Mouse (Mus musculus) cortical plate, adult 2 months (tissue): ENCODE results near the gene Zfp740. TPM values are rescaled to one million over a fixed set of nuclear protein-coding genes. Genes with fewer than 3 reads are reported as not detected.

Experiments
- H3K27ac ChIP-seq: fragments of 200-500 bp; 2 replicates; pipeline ENCODE4 v1.5.1; 2012; ENCODE audit warnings: low read length, control low read depth, inconsistent platforms; ENCODE audit not compliant: insufficient read depth
- H3K4me1 ChIP-seq: fragments of 200-500 bp; 2 replicates; pipeline ENCODE4 v1.6.1; 2011; ENCODE audit warnings: low read length; ENCODE audit not compliant: control insufficient read depth, insufficient read depth
- H3K4me3 ChIP-seq: fragments of 200-500 bp; 2 replicates; pipeline ENCODE4 v1.5.1; 2011; ENCODE audit warnings: mild to moderate bottlenecking, low read length, control low read depth; ENCODE audit not compliant: insufficient read depth
- CTCF ChIP-seq: fragments of 200-500 bp; IDR thresholded peaks from 2 replicates; pipeline ENCODE4 v1.5.1; 2011; ENCODE audit warnings: mild to moderate bottlenecking, control low read depth, low read length; ENCODE audit not compliant: insufficient read depth; ENCODE audit errors: extremely low read depth
- POLR2A ChIP-seq: fragments of 200-500 bp; IDR thresholded peaks from 2 replicates; pipeline ENCODE4 v1.6.1; 2011; ENCODE audit warnings: mild to moderate bottlenecking, low read length, control low read depth; ENCODE audit not compliant: insufficient read depth; ENCODE audit errors: extremely low read depth
- polyA plus RNA-seq: library from polyadenylated mRNA; depleted of rRNA; stranded (reverse); fragments of >200 nt; gene quantifications from 2 replicates; pipeline ENCODE4 v1.2.3, GENCODE M21; 2012

The Zfp740 gene
- polyA plus RNA-seq, 1 experiment = 51.3 TPM

- H3K4me1 ChIP-seq = no peaks in the 10 kb centered on the region
- peak overlapping the region; percentile 53 for H3K27ac ChIP-seq
- TF ChIP-seq POLR2A (peak; percentile 89), CTCF (no peak)
- peak overlapping the region; percentile 49 for H3K4me3 ChIP-seq
Observed at GRCm38 (mm10) chr15:102246866-102247251, 43.8 kb downstream of the Zfp740 start.

- no peaks in the 10 kb centered on the region for H3K4me1 ChIP-seq
- peak overlapping the region; percentile 89 for H3K27ac ChIP-seq
- no peak for TF ChIP-seq CTCF
- TF ChIP-seq POLR2A = no peak
- peak overlapping the region; percentile 49 for H3K4me3 ChIP-seq
Observed at GRCm38 (mm10) chr15:102247252-102248130, 44.4 kb downstream of the Zfp740 start.

- peak overlapping the region; percentile 49; the same call in 1 of the 2 replicates for H3K4me3 ChIP-seq
- TF ChIP-seq CTCF = no peak
- no peak for TF ChIP-seq POLR2A
- no peaks in the 10 kb centered on the region for H3K4me1 ChIP-seq
- H3K27ac ChIP-seq = peak overlapping the region; percentile 29; the same call in 1 of the 2 replicates
Observed at GRCm38 (mm10) chr15:102248131-102248811, 45.2 kb downstream of the Zfp740 start.

GRCm38 (mm10) chr15:102248812-102249191, 45.8 kb downstream of the Zfp740 start:
- Histone ChIP-seq H3K27ac (no peak overlapping the region), H3K4me1 (no peaks in the 10 kb centered on the region), H3K4me3 (no peak overlapping the region)
- no peak for TF ChIP-seq CTCF
- no peak for TF ChIP-seq POLR2A

- no peak for TF ChIP-seq CTCF
- no peak for TF ChIP-seq POLR2A
- Histone ChIP-seq H3K4me1 (no peaks in the 10 kb centered on the region), H3K27ac (no peak overlapping the region), H3K4me3 (no peak overlapping the region)
Observed at GRCm38 (mm10) chr15:102249251-102249691, 46.2 kb downstream of the Zfp740 start.

GRCm38 (mm10) chr15:102249967-102250366, 46.9 kb downstream of the Zfp740 start:
- H3K4me1 ChIP-seq = no peaks in the 10 kb centered on the region
- no peak overlapping the region for H3K4me3 ChIP-seq
- H3K27ac ChIP-seq = peak overlapping the region; percentile 22; the same call in 1 of the 2 replicates
- TF ChIP-seq CTCF = no peak
- TF ChIP-seq POLR2A = no peak

- no peak overlapping the region for H3K4me3 ChIP-seq
- TF ChIP-seq CTCF (no peak), POLR2A (no peak)
- H3K27ac ChIP-seq = no peak overlapping the region
- no peaks in the 10 kb centered on the region for H3K4me1 ChIP-seq
Observed at GRCm38 (mm10) chr15:102250521-102250920, 47.5 kb downstream of the Zfp740 start.

- TF ChIP-seq POLR2A = no peak
- no peak for TF ChIP-seq CTCF
- H3K27ac ChIP-seq = no peak overlapping the region
- H3K4me3 ChIP-seq = peak overlapping the region; percentile 65; the same call in 1 of the 2 replicates
- H3K4me1 ChIP-seq = peaks cover 6% of the 10 kb centered on the region
Observed at GRCm38 (mm10) chr15:102255547-102256255, 52.7 kb downstream of the Zfp740 start.

GRCm38 (mm10) chr15:102256431-102257201, 53.6 kb downstream of the Zfp740 start:
- TF ChIP-seq CTCF (no peak), POLR2A (no peak)
- peaks cover 6% of the 10 kb centered on the region for H3K4me1 ChIP-seq
- H3K27ac ChIP-seq = peak overlapping the region; percentile 75
- H3K4me3 ChIP-seq = peak overlapping the region; percentile 65
